In the genomic region with DNA sequence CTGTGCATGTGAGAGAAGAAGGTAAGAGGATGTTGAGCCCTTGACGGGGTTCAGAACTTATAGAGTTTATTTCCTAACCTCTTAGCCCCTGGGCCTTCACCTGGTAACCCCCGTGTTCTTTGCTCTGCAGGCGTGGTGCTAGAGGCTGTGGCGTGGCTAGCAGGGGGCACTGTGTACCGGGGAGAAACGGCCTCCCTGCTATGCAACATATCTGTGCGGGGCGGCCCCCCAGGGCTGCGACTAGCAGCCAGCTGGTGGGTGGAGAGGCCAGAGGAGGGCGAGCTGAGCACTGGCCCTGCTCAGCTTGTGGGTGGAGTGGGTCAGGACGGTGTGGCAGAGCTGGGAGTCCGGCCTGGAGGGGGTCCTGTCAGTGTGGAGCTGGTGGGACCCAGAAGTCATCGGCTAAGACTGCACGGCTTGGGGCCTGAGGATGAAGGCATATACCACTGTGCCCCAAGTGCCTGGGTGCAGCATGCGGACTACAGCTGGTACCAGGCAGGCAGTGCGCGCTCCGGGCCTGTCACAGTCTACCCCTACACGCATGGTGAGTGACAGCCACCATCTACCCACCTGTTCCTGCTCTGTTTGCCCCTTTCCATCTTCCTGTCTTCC, we compare ENCODE assay signal across 15 mouse cellular contexts. TPM values are rescaled to one million over a fixed set of nuclear protein-coding genes. Genes with fewer than 3 reads are reported as not detected.
DNase-seq lines count a peak whose midpoint lies in the region; ATAC-seq lines count a peak whose summit lies in the region.
"Had no signal": no experiment of that assay in that cellular context is flagged by ENCODE, and none has a peak within 500 bp of the region (broad histone marks: within the 10 kb centered on the region; RNA-seq: fewer than 3 reads in every experiment).

No protein-coding gene starts in this region.

- H3K36me3 ChIP-seq in embryonic facial prominence, embryonic 11.5 days (replicated peaks; ENCODE audit: control insufficient read depth, insufficient read depth, low read depth, low read length): no peaks in the 10 kb centered on the region
- peaks cover 29% of the 10 kb centered on the region for H3K36me3 ChIP-seq in embryonic facial prominence, embryonic 10.5 days (replicated peaks)
- H3K36me3 ChIP-seq in midbrain, embryonic 12.5 days: peaks cover 32% of the 10 kb centered on the region
- peaks cover 7% of the 10 kb centered on the region; the same call in 1 of the 2 replicates for H3K36me3 ChIP-seq in midbrain, embryonic 11.5 days (ENCODE audit: control insufficient read depth, insufficient read depth, low read length)
- peaks cover 34% of the 10 kb centered on the region for H3K36me3 ChIP-seq in limb, embryonic 10.5 days
- peaks cover 40% of the 10 kb centered on the region for H3K36me3 ChIP-seq in kidney, embryonic 15.5 days

- H3K4me3 ChIP-seq in embryonic facial prominence, embryonic 11.5 days (ENCODE audit: low read depth, low read length): no peak overlapping the region
- no peak overlapping the region for H3K4me3 ChIP-seq in embryonic facial prominence, embryonic 10.5 days
- no peak overlapping the region for H3K4me3 ChIP-seq in midbrain, embryonic 12.5 days
- H3K4me3 ChIP-seq in midbrain, embryonic 11.5 days (ENCODE audit: low read depth, low read length): no peak overlapping the region
- H3K4me3 ChIP-seq in limb, embryonic 10.5 days: no peak overlapping the region
- no peak overlapping the region for H3K4me3 ChIP-seq in kidney, embryonic 15.5 days (replicated peaks)
- H3K4me3 ChIP-seq: liver, embryonic 13.5 days had no signal

- no peaks in the 10 kb centered on the region for H3K9me3 ChIP-seq in embryonic facial prominence, embryonic 11.5 days (replicated peaks; ENCODE audit: control insufficient read depth, low read length)
- no peaks in the 10 kb centered on the region for H3K9me3 ChIP-seq in embryonic facial prominence, embryonic 10.5 days
- H3K9me3 ChIP-seq in midbrain, embryonic 12.5 days: no peaks in the 10 kb centered on the region
- H3K9me3 ChIP-seq in midbrain, embryonic 11.5 days (ENCODE audit: control insufficient read depth, low read length): no peaks in the 10 kb centered on the region
- no peaks in the 10 kb centered on the region for H3K9me3 ChIP-seq in limb, embryonic 10.5 days (replicated peaks)
- H3K9me3 ChIP-seq in kidney, embryonic 15.5 days (replicated peaks): no peaks in the 10 kb centered on the region
- H3K9me3 ChIP-seq: liver, embryonic 13.5 days had no signal

- peak; percentile 17; the same call in 1 of the 2 replicates for ATAC-seq in embryonic facial prominence, embryonic 11.5 days (replicated peaks; ENCODE audit: insufficient number of reproducible peaks, low FRiP score, low TSS enrichment, low read depth)
- ATAC-seq in midbrain, embryonic 12.5 days (ENCODE audit: low FRiP score, low read depth): no peak
- ATAC-seq in midbrain, embryonic 11.5 days (ENCODE audit: low FRiP score): no peak
- no peak for ATAC-seq in kidney, embryonic 15.5 days (replicated peaks; ENCODE audit: low FRiP score)

- 84% methylated on average over 19 of the region's 19 CpGs for WGBS in embryonic facial prominence, embryonic 11.5 days
- WGBS in embryonic facial prominence, embryonic 10.5 days: 87% methylated on average over 19 of the region's 19 CpGs
- 81% methylated on average over 19 of the region's 19 CpGs for WGBS in midbrain, embryonic 12.5 days
- WGBS in midbrain, embryonic 11.5 days: 85% methylated on average over 19 of the region's 19 CpGs
- WGBS in limb, embryonic 10.5 days: 89% methylated on average over 19 of the region's 19 CpGs
- 85% methylated on average over 19 of the region's 19 CpGs for WGBS in kidney, embryonic 15.5 days

- DNase-seq in embryonic facial prominence, embryonic 11.5 days (ENCODE audit: low spot score): no peak
- DNase-seq in embryonic facial prominence, embryonic 10.5 days (ENCODE audit: low spot score): no peak
- no peak for DNase-seq in midbrain, embryonic 11.5 days (ENCODE audit: low spot score, missing footprints)
- DNase-seq in cerebellum, postnatal 36 days: peak; percentile 44 to 45
- DNase-seq in limb, embryonic 10.5 days (ENCODE audit: low spot score): no peak
- DNase-seq in T-cell, adult 2 months (ENCODE audit: low spot score): no peak
- DNase-seq: adrenal gland, adult 2 months; B cell, adult 2 months; heart, postnatal 14 days; liver, embryonic 13.5 days; lung, postnatal 4 days; spleen, adult 18-20 months had no signal

- no peak overlapping the region for H3K4me2 ChIP-seq in embryonic facial prominence, embryonic 11.5 days (ENCODE audit: low read depth, low read length)
- H3K4me2 ChIP-seq in midbrain, embryonic 12.5 days (replicated peaks): no peak overlapping the region
- no peak overlapping the region for H3K4me2 ChIP-seq in midbrain, embryonic 11.5 days
- no peak overlapping the region for H3K4me2 ChIP-seq in kidney, embryonic 15.5 days
- H3K4me2 ChIP-seq: liver, embryonic 13.5 days had no signal

- H3K9ac ChIP-seq in embryonic facial prominence, embryonic 11.5 days (replicated peaks; ENCODE audit: low read length): no peak overlapping the region
- 0 out of 2 replicates have a peak overlapping the region, but pooled peaks have one; percentile 28 for H3K9ac ChIP-seq in midbrain, embryonic 12.5 days (replicated peaks)
- H3K9ac ChIP-seq in midbrain, embryonic 11.5 days (ENCODE audit: low read length): no peak overlapping the region
- no peak overlapping the region for H3K9ac ChIP-seq in kidney, embryonic 15.5 days
- H3K9ac ChIP-seq: liver, embryonic 13.5 days had no signal

- no peak overlapping the region for H3K27ac ChIP-seq in embryonic facial prominence, embryonic 11.5 days (replicated peaks; ENCODE audit: low read depth, low read length)
- H3K27ac ChIP-seq in embryonic facial prominence, embryonic 10.5 days (replicated peaks): no peak overlapping the region; the same call in 1 of the 2 replicates
- 0 out of 2 replicates have a peak overlapping the region, but pooled peaks have one; percentile 66 for H3K27ac ChIP-seq in midbrain, embryonic 12.5 days (replicated peaks)
- no peak overlapping the region for H3K27ac ChIP-seq in midbrain, embryonic 11.5 days (ENCODE audit: low read depth, low read length)
- H3K27ac ChIP-seq in limb, embryonic 10.5 days: 0 out of 2 replicates have a peak overlapping the region, but pooled peaks have one; percentile 7
- no peak overlapping the region for H3K27ac ChIP-seq in kidney, embryonic 15.5 days
- H3K27ac ChIP-seq: liver, embryonic 13.5 days had no signal

- H3K4me1 ChIP-seq in embryonic facial prominence, embryonic 11.5 days (ENCODE audit: control insufficient read depth, insufficient read depth, low read length): no peaks in the 10 kb centered on the region
- H3K4me1 ChIP-seq in embryonic facial prominence, embryonic 10.5 days: peaks cover 62% of the 10 kb centered on the region
- H3K4me1 ChIP-seq in midbrain, embryonic 12.5 days: peaks cover 82% of the 10 kb centered on the region
- peaks cover 30% of the 10 kb centered on the region for H3K4me1 ChIP-seq in midbrain, embryonic 11.5 days (ENCODE audit: control insufficient read depth, insufficient read depth, low read length)
- peaks cover 42% of the 10 kb centered on the region for H3K4me1 ChIP-seq in limb, embryonic 10.5 days
- H3K4me1 ChIP-seq in kidney, embryonic 15.5 days: peaks cover 26% of the 10 kb centered on the region

- no peaks in the 10 kb centered on the region for H3K27me3 ChIP-seq in embryonic facial prominence, embryonic 11.5 days (ENCODE audit: control insufficient read depth, insufficient read depth, low read length)
- peaks cover 53% of the 10 kb centered on the region for H3K27me3 ChIP-seq in embryonic facial prominence, embryonic 10.5 days (replicated peaks; ENCODE audit: low read depth, poor library complexity, severe bottlenecking)
- H3K27me3 ChIP-seq in midbrain, embryonic 12.5 days: peaks cover 21% of the 10 kb centered on the region; the same call in 1 of the 2 replicates
- peaks cover 4% of the 10 kb centered on the region for H3K27me3 ChIP-seq in midbrain, embryonic 11.5 days (ENCODE audit: control insufficient read depth, insufficient read depth, low read length)
- peaks cover 31% of the 10 kb centered on the region for H3K27me3 ChIP-seq in limb, embryonic 10.5 days (ENCODE audit: low read depth, poor library complexity, severe bottlenecking)
- no peaks in the 10 kb centered on the region for H3K27me3 ChIP-seq in kidney, embryonic 15.5 days
- H3K27me3 ChIP-seq: liver, embryonic 13.5 days had no signal

RNA-seq across cellular contexts. Expression of a gene that starts 10.6 kb away (rescaled TPM):
- polyA plus RNA-seq in embryonic facial prominence, embryonic 11.5 days (2014; fragmentation: Nextera tagmentation; extraction: Ambion mirVana): 0.54 and 0.65 TPM in 2 replicates
- 0.10 and 0.11 TPM in 2 replicates for polyA plus RNA-seq in embryonic facial prominence, embryonic 10.5 days (2016; fragmentation: Nextera tagmentation; extraction: Ambion mirVana)
- 1.7 and 2.7 TPM in 2 replicates for polyA plus RNA-seq in midbrain, embryonic 12.5 days (2016; fragmentation: Nextera tagmentation; extraction: Ambion mirVana)
- polyA plus RNA-seq in midbrain, embryonic 11.5 days (2014; fragmentation: Nextera tagmentation; extraction: Ambion mirVana): 0.37 and 0.43 TPM in 2 replicates
- polyA plus RNA-seq in limb, embryonic 10.5 days (2016; fragmentation: Nextera tagmentation; extraction: Ambion mirVana): 0.10 TPM in 1 of 2 replicates, not detected in the other
- not detected in 2 replicates for polyA plus RNA-seq in kidney, embryonic 15.5 days (2015; fragmentation: Nextera tagmentation; extraction: Ambion mirVana)
- polyA plus RNA-seq: kidney, embryonic 16.5 days; liver, embryonic 13.5 days had no signal

RNA-seq across cellular contexts. Expression of a gene that starts 20.7 kb away (rescaled TPM):
- 0.60 and 0.65 TPM in 2 replicates for polyA plus RNA-seq in embryonic facial prominence, embryonic 11.5 days (2014; fragmentation: Nextera tagmentation; extraction: Ambion mirVana)
- polyA plus RNA-seq in embryonic facial prominence, embryonic 10.5 days (2016; fragmentation: Nextera tagmentation; extraction: Ambion mirVana): 1.2 and 1.4 TPM in 2 replicates
- 12.8 and 13.2 TPM in 2 replicates for polyA plus RNA-seq in midbrain, embryonic 12.5 days (2016; fragmentation: Nextera tagmentation; extraction: Ambion mirVana)
- 1.4 and 1.9 TPM in 2 replicates for polyA plus RNA-seq in midbrain, embryonic 11.5 days (2014; fragmentation: Nextera tagmentation; extraction: Ambion mirVana)
- polyA plus RNA-seq in limb, embryonic 10.5 days (2016; fragmentation: Nextera tagmentation; extraction: Ambion mirVana): 0.62 and 3.2 TPM in 2 replicates
- 2.2 and 2.9 TPM in 2 replicates for polyA plus RNA-seq in kidney, embryonic 15.5 days (2015; fragmentation: Nextera tagmentation; extraction: Ambion mirVana)

RNA-seq across cellular contexts. Expression of a gene that starts 22.5 kb away (rescaled TPM):
- 0.07 and 0.11 TPM in 2 replicates for polyA plus RNA-seq in embryonic facial prominence, embryonic 11.5 days (2014; fragmentation: Nextera tagmentation; extraction: Ambion mirVana)
- polyA plus RNA-seq in embryonic facial prominence, embryonic 10.5 days (2016; fragmentation: Nextera tagmentation; extraction: Ambion mirVana): 0.09 and 0.15 TPM in 2 replicates
- polyA plus RNA-seq in midbrain, embryonic 12.5 days (2016; fragmentation: Nextera tagmentation; extraction: Ambion mirVana): 0.64 and 0.85 TPM in 2 replicates
- 0.75 TPM in 2 replicates for polyA plus RNA-seq in midbrain, embryonic 11.5 days (2014; fragmentation: Nextera tagmentation; extraction: Ambion mirVana)
- 0.05 TPM in 2 replicates for polyA plus RNA-seq in limb, embryonic 10.5 days (2016; fragmentation: Nextera tagmentation; extraction: Ambion mirVana)
- polyA plus RNA-seq in kidney, embryonic 15.5 days (2015; fragmentation: Nextera tagmentation; extraction: Ambion mirVana): 0.83 and 1.0 TPM in 2 replicates

RNA-seq across cellular contexts. Expression of a gene that starts 57.1 kb away (rescaled TPM):
- polyA plus RNA-seq in embryonic facial prominence, embryonic 11.5 days (2014; fragmentation: Nextera tagmentation; extraction: Ambion mirVana): 30.1 and 36.7 TPM in 2 replicates
- polyA plus RNA-seq in embryonic facial prominence, embryonic 10.5 days (2016; fragmentation: Nextera tagmentation; extraction: Ambion mirVana): 33.7 and 39.5 TPM in 2 replicates
- 103 and 106 TPM in 2 replicates for polyA plus RNA-seq in midbrain, embryonic 12.5 days (2016; fragmentation: Nextera tagmentation; extraction: Ambion mirVana)
- polyA plus RNA-seq in midbrain, embryonic 11.5 days (2014; fragmentation: Nextera tagmentation; extraction: Ambion mirVana): 47.2 and 55.1 TPM in 2 replicates
- 30.0 and 40.8 TPM in 2 replicates for polyA plus RNA-seq in limb, embryonic 10.5 days (2016; fragmentation: Nextera tagmentation; extraction: Ambion mirVana)
- polyA plus RNA-seq in kidney, embryonic 15.5 days (2015; fragmentation: Nextera tagmentation; extraction: Ambion mirVana): 48.9 and 54.4 TPM in 2 replicates

RNA-seq across cellular contexts. Expression of a gene that starts 57.8 kb away (rescaled TPM):
- 11.4 and 12.3 TPM in 2 replicates for polyA plus RNA-seq in embryonic facial prominence, embryonic 11.5 days (2014; fragmentation: Nextera tagmentation; extraction: Ambion mirVana)
- 10.2 and 11.1 TPM in 2 replicates for polyA plus RNA-seq in embryonic facial prominence, embryonic 10.5 days (2016; fragmentation: Nextera tagmentation; extraction: Ambion mirVana)
- 10.7 and 11.4 TPM in 2 replicates for polyA plus RNA-seq in midbrain, embryonic 12.5 days (2016; fragmentation: Nextera tagmentation; extraction: Ambion mirVana)
- 11.0 and 12.2 TPM in 2 replicates for polyA plus RNA-seq in midbrain, embryonic 11.5 days (2014; fragmentation: Nextera tagmentation; extraction: Ambion mirVana)
- polyA plus RNA-seq in limb, embryonic 10.5 days (2016; fragmentation: Nextera tagmentation; extraction: Ambion mirVana): 9.9 and 10.5 TPM in 2 replicates
- polyA plus RNA-seq in kidney, embryonic 15.5 days (2015; fragmentation: Nextera tagmentation; extraction: Ambion mirVana): 7.6 and 7.9 TPM in 2 replicates

Comparison
In these comparisons a context has a peak if more than half of its experiments do, and no peak if none do; other contexts are left out.
1. H3K27ac ChIP-seq: peak in midbrain, embryonic 12.5 days (single experiment) and limb, embryonic 10.5 days (single experiment); none in embryonic facial prominence, embryonic 11.5 days (single experiment), embryonic facial prominence, embryonic 10.5 days (single experiment), midbrain, embryonic 11.5 days (single experiment) and kidney, embryonic 15.5 days (single experiment).
2. DNase-seq: peak in cerebellum, postnatal 36 days (2 of 2); none in embryonic facial prominence, embryonic 11.5 days (single experiment), embryonic facial prominence, embryonic 10.5 days (single experiment), midbrain, embryonic 11.5 days (single experiment), limb, embryonic 10.5 days (single experiment) and T-cell, adult 2 months (single experiment).